Mouse (Mus musculus) midbrain, embryonic 16.5 days (tissue): ENCODE data around the gene Kcng4. TPM values are rescaled to one million over a fixed set of nuclear protein-coding genes. Genes with fewer than 3 reads are reported as not detected.

Source experiments
- ATAC-seq: fragments of 200-750 bp; cut with Nextera tagmentation; 2 replicates; pipeline ENCODE4 v1.8.0; 2017; ENCODE audit warnings: moderate TSS enrichment
- H3K27ac ChIP-seq: fragments of 300-500 bp; sonication (generic); 2 replicates; pipeline ENCODE4 v1.5.1; 2014; ENCODE audit warnings: mild to moderate bottlenecking, low read length, mixed read lengths
- H3K27me3 ChIP-seq: fragments of 300-500 bp; sonication (generic); 2 replicates; pipeline ENCODE4 v1.6.1; 2014; ENCODE audit warnings: low read depth, low read length, mixed read lengths; ENCODE audit not compliant: control insufficient read depth, insufficient read depth
- H3K36me3 ChIP-seq: fragments of 300-500 bp; sonication (generic); 2 replicates; pipeline ENCODE4 v1.6.1; 2014; ENCODE audit warnings: mild to moderate bottlenecking, low read length, moderate library complexity, mixed read lengths; ENCODE audit not compliant: control insufficient read depth, insufficient read depth
- H3K4me1 ChIP-seq: fragments of 300-500 bp; sonication (generic); 2 replicates; pipeline ENCODE4 v1.6.1; 2014; ENCODE audit warnings: mild to moderate bottlenecking, low read length, mixed read lengths; ENCODE audit not compliant: control insufficient read depth, insufficient read depth
- H3K4me2 ChIP-seq: fragments of 300-500 bp; sonication (generic); 2 replicates; pipeline ENCODE4 v1.6.1; 2014; ENCODE audit warnings: mild to moderate bottlenecking, low read length, mixed read lengths
- H3K4me3 ChIP-seq: fragments of 300-500 bp; sonication (generic); 2 replicates; pipeline ENCODE4 v1.5.1; 2014; ENCODE audit warnings: low read depth, mild to moderate bottlenecking, low read length, moderate library complexity, mixed read lengths
- H3K9ac ChIP-seq: fragments of 300-500 bp; sonication (generic); 2 replicates; pipeline ENCODE4 v1.6.1; 2014; ENCODE audit warnings: low read depth, low read length, mixed read lengths
- H3K9me3 ChIP-seq: fragments of 300-500 bp; sonication (generic); replicated peaks from 2 replicates; pipeline ENCODE4 v1.6.1; 2014; ENCODE audit warnings: mild to moderate bottlenecking, low read length, mixed read lengths; ENCODE audit not compliant: control insufficient read depth, poor library complexity, severe bottlenecking
- WGBS: fragments of 180-500 bp; shearing (Covaris S2); extraction: QIAGEN DNeasy Blood & Tissue Kit; methylation state at CpG from one replicate; pipeline ENCODE4 v1.1.7; 2014; 5-methylcytosine and 5-hydroxymethylcytosine counted together
- polyA plus RNA-seq: library from polyadenylated mRNA; unstranded; fragments of >200 nt; fragmentation: Nextera tagmentation; extraction: Ambion mirVana; gene quantifications from 2 replicates; pipeline ENCODE4 v1.2.1, GENCODE M21; 2015

The Kcng4 gene
- polyA plus RNA-seq, 1 experiment from 2014 or later: 0.26 TPM

DNA sequence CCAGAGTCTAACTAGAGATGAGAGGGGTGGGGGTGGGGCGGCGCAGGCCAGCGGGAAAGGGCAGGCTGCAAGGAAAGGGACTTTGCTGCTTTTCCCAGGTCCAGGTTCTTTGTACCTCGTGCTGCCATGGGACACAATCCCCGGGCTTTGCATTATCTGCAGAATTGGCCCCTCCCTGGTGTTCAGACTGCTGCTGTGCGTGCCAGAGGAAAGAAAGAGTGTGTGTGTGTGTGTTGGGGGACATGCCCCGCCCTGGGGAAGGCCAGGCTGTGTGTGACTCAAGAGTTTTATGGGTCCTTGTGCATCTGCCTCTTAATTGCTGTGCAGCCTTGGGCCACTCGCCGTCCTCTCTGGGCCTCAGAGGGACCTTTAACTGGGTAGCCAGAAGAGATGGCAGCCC, 33.0 kb upstream of the Kcng4 start:
- Histone ChIP-seq H3K9me3 (no peaks in the 10 kb centered on the region), H3K9ac (no peak overlapping the region), H3K4me1 (no peaks in the 10 kb centered on the region), H3K4me2 (no peak overlapping the region), H3K4me3 (no peak overlapping the region), H3K27me3 (no peaks in the 10 kb centered on the region; the same call in 1 of the 2 replicates), H3K27ac (no peak overlapping the region), H3K36me3 (no peaks in the 10 kb centered on the region)
- 46% methylated on average over 9 of the region's 9 CpGs for WGBS
- ATAC-seq: no peak

DNA sequence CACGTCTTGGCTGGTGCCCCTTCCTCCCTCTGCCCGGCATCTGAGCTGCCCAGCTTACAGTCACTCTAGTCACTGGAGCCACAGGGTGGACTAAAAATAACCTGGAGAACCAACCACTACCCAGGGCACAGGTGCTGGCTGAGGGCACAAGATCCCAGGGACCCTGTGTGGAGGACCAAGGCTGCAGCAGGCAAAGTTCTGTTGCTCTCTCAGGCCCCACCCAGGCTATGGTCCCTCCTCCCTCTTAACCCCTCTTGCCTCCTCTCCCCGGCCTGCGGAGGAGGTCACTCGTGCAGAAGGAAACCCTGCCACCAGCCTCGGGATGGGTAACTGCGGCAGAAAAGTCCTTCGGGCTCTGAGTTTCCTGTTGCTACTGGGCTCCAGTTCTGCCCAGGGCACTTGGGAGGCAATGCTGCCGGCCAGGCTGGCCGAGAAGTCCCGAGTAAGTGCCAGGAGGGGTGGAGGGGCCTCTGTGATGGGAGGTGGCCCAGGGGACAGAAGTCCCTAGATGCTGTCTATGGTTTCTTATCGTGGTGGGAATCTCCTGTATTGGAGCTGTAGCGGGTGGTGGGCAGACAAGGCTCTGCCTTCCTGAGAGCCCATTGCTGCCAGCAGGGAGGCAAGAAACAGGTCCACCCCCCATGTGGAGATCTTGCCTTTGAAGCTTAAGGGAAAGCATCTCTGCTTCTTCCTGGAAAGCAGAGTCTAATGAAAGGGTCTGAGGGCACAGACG, 30.9 kb upstream of the Kcng4 start, which contains the start of gene Wfdc1:
Wfdc1 (plus strand) TSS at position 147 of the 733 bp plus-strand sequence.
- H3K36me3 ChIP-seq: no peaks in the 10 kb centered on the region
- ATAC-seq: no peak
- H3K4me1 ChIP-seq: no peaks in the 10 kb centered on the region
- peak within 1 kb of the TSS; percentile 14; the same call in 1 of the 2 replicates for H3K9ac ChIP-seq
- H3K4me2 ChIP-seq: no peak within 1 kb of the TSS
- WGBS: 21% methylated on average over 14 of the region's 14 CpGs
- H3K27me3 ChIP-seq: no peaks in the 10 kb centered on the region; the same call in 1 of the 2 replicates
- no peak within 1 kb of the TSS for H3K4me3 ChIP-seq
- H3K9me3 ChIP-seq: no peaks in the 10 kb centered on the region
- H3K27ac ChIP-seq: no peak within 1 kb of the TSS

GRCm38 (mm10) chr8:119665270-119665669, 29.8 kb upstream of the Kcng4 start:
- Histone ChIP-seq H3K27ac (no peak overlapping the region), H3K4me3 (no peak overlapping the region), H3K4me2 (no peak overlapping the region), H3K9me3 (no peaks in the 10 kb centered on the region), H3K9ac (no peak overlapping the region), H3K27me3 (no peaks in the 10 kb centered on the region; the same call in 1 of the 2 replicates), H3K4me1 (peaks cover 5% of the 10 kb centered on the region; the same call in 1 of the 2 replicates), H3K36me3 (no peaks in the 10 kb centered on the region)
- 68% methylated on average over 6 of the region's 6 CpGs for WGBS
- no peak for ATAC-seq

- Histone ChIP-seq H3K36me3 (no peaks in the 10 kb centered on the region), H3K4me1 (peaks cover 5% of the 10 kb centered on the region; the same call in 1 of the 2 replicates), H3K9ac (no peak overlapping the region), H3K27me3 (no peaks in the 10 kb centered on the region; the same call in 1 of the 2 replicates), H3K9me3 (no peaks in the 10 kb centered on the region), H3K4me2 (no peak overlapping the region), H3K27ac (no peak overlapping the region), H3K4me3 (no peak overlapping the region)
- ATAC-seq: no peak
- WGBS: 59% methylated on average over 11 of the region's 11 CpGs
These were observed 28.0 kb upstream of the Kcng4 start for GRCm38 (mm10) chr8:119663440-119663839.

- Histone ChIP-seq H3K4me1 (peaks cover 5% of the 10 kb centered on the region; the same call in 1 of the 2 replicates), H3K36me3 (no peaks in the 10 kb centered on the region), H3K9ac (no peak overlapping the region), H3K4me3 (no peak overlapping the region), H3K27ac (no peak overlapping the region), H3K27me3 (no peaks in the 10 kb centered on the region), H3K4me2 (no peak overlapping the region), H3K9me3 (no peaks in the 10 kb centered on the region)
- no peak for ATAC-seq
- WGBS: 66% methylated on average over 6 of the region's 6 CpGs
These were observed 26.4 kb upstream of the Kcng4 start for GRCm38 (mm10) chr8:119661892-119662291.

- ATAC-seq: no peak
- H3K4me2 ChIP-seq: no peak overlapping the region
These were observed 25.6 kb upstream of the Kcng4 start for GRCm38 (mm10) chr8:119661081-119661480.

GRCm38 (mm10) chr8:119656709-119657464, 21.4 kb upstream of the Kcng4 start:
- no peak overlapping the region for H3K27ac ChIP-seq
- no peaks in the 10 kb centered on the region for H3K27me3 ChIP-seq
- peaks cover 5% of the 10 kb centered on the region; the same call in 1 of the 2 replicates for H3K4me1 ChIP-seq
- no peak overlapping the region for H3K4me3 ChIP-seq
- 60% methylated on average over 5 of the region's 5 CpGs for WGBS
- no peak overlapping the region for H3K4me2 ChIP-seq
- ATAC-seq: no peak
- no peaks in the 10 kb centered on the region for H3K36me3 ChIP-seq
- H3K9ac ChIP-seq: no peak overlapping the region
- H3K9me3 ChIP-seq: no peaks in the 10 kb centered on the region

More at GRCm38 (mm10) chr8:119661081-119661480, 25.6 kb upstream of the Kcng4 start:
- 6% methylated on average over 9 of the region's 9 CpGs for WGBS
- Histone ChIP-seq H3K4me1 (peaks cover 5% of the 10 kb centered on the region; the same call in 1 of the 2 replicates), H3K27ac (no peak overlapping the region), H3K36me3 (no peaks in the 10 kb centered on the region), H3K9ac (no peak overlapping the region), H3K4me3 (no peak overlapping the region), H3K27me3 (no peaks in the 10 kb centered on the region), H3K9me3 (no peaks in the 10 kb centered on the region)

DNA sequence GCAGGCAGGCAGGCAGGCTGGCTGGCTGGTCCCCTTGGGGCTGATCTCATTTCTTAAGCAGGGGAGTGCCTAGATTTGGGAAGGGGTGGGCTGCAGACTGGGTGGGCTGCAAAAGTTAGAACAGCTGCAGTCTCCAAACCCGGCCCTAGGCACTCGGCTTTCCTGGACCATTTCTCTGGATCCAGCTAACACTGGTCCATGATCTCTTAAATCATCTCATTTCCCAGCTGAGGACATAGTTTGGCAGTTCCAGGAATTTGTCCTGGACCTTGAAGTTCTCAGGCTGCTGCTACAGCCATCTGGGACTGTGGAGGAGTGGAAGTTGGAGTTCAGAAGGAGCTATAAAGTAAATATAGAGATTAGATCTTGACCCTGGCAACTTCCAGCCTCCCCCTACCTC, 15.8 kb upstream of the Kcng4 start:
- H3K27ac ChIP-seq: no peak overlapping the region
- no peak overlapping the region for H3K4me2 ChIP-seq
- H3K4me1 ChIP-seq: no peaks in the 10 kb centered on the region
- H3K9me3 ChIP-seq: no peaks in the 10 kb centered on the region
- H3K4me3 ChIP-seq: no peak overlapping the region
- H3K27me3 ChIP-seq: no peaks in the 10 kb centered on the region
- WGBS: 63% methylated on average over 2 of the region's 2 CpGs
- H3K36me3 ChIP-seq: no peaks in the 10 kb centered on the region
- H3K9ac ChIP-seq: no peak overlapping the region
- ATAC-seq: no peak

DNA sequence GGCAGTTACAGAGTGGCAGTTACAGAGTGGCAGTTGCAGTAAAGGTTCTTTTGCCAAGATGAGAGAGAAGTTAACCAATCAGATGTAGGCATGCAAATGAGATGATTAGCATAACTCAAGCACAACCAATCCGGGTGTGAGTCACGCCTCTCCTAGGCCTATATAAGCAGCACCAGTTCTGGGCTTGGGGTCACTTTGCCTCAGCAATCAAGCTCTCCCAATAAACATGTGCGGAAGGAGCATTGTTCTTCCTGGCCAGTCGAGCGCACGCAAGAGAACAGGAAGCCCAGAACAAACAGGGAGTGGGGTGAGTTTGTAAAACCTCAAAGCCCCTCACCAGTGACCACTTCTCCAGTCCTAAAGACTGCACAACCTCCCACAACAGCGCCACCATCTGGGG, 11.4 kb upstream of the Kcng4 start:
- Histone ChIP-seq H3K9me3 (no peaks in the 10 kb centered on the region), H3K4me2 (no peak overlapping the region), H3K9ac (no peak overlapping the region), H3K36me3 (no peaks in the 10 kb centered on the region), H3K27me3 (no peaks in the 10 kb centered on the region), H3K4me3 (no peak overlapping the region), H3K4me1 (peaks cover 4% of the 10 kb centered on the region; the same call in 1 of the 2 replicates), H3K27ac (no peak overlapping the region)
- WGBS: 83% methylated on average over 7 of the region's 7 CpGs
- no peak for ATAC-seq
